Mouse (Mus musculus) MEL-GATA-1-ER (cell line): ENCODE data around the gene A830031A19Rik.

Experiments used
- DNase-seq: peaks from one replicate; pipeline ENCODE4 v3.0.0-alpha.2; 2012; ENCODE audit warnings: low read depth; ENCODE audit errors: extremely low read depth

The A830031A19Rik gene

GRCm38 (mm10) chr11:24074634-24075104 is at the start of gene A830031A19Rik:
TSS of gene A830031A19Rik (minus strand) at chr11:24075054.
- DNase-seq = no peak

DNA sequence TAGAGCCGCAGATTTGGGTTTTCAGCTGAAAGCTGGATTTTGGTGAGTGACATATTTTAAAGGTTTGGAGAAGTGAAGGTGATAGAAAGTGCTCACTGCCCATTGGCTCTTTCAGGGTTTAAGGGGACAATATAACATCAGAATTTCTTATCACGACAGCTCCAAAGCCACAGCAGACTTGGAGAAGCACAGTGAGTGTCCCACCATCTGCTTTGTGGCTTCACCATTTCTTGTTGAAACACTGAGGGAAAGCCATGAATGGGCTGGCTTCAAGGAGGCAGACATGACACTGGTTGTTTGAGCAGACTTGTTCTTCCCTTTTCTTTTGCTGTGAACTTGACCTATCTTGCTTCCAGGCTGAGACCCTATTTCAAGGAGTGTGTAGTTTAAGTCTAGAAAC is 49.1 kb upstream of the A830031A19Rik start:
- no peak for DNase-seq

DNA sequence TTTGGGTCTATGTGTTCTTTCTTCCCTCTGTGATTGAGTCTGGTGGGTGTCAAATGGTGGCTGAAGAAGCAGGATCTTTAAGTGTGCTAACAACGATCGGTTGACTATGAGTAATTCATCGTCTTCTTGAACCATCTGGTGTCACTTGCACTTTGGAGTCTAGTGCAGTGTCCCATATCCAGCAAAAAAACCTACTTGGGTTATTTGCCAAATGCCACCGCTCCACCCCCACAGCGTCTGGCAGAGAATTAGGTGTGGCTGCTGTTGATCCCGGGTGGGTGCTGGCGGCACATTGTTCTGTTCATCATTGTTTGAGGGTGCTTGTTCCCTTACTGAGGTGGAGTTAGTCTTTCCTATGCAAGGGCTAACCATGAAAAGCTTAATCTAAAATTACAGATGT is 48.0 kb upstream of the A830031A19Rik start:
- no peak for DNase-seq

DNA sequence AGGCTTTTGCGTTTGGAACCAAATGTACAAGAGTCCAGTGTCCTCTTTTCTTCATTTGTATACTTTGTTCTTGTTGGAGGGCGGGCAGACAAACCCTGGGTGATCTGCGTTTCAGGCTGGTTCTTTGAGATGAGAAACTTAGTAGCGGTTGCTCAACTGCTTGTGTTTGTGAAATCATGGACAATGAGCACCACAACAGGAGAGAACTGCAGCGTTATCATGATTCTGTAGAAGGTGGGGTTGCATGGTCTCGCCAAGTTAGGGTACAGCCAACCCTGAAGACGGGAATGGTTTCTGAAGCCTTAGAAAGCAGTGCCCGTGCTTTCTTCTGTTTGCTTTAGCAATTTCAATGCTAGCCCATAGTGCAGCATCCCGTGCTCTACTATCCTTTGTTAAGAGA is 46.3 kb upstream of the A830031A19Rik start:
- DNase-seq = no peak

DNA sequence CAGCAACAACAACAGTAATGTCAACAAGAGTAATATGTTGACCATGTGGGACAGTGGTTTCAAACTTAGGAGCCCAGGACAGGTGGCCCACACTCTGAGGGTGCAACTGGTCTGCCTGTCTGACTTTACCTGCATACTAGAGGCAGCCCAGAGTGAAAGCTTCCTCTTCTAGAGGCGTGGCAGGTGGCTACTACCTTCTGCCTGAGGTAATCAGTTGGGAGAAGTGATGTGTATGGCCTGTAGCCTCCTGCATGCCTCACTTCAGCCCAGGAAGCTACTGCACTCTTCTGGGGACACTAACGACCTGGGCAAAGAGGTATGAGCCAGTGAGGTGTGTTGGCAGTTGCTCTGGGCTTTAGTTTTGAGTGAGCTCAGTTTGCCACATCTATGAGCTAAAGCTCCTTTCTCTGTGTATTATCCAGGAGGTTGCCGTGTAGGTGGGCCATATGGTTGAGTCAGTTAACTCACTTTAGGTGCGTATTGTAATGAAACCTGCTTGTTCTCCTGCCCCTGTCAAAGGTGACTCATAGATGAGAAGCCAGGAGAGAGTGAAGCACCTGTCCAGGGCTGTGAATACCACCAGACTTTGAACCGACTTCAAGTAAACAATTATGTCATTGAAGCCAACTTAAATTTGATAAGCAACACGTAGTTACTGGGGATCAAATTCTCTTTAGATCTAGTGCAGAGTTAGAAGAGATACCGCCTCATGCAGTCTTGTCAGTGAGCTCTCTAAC is 41.9 kb upstream of the A830031A19Rik start:
- DNase-seq = no peak

- no peak for DNase-seq
These were observed 41.2 kb upstream of the A830031A19Rik start for GRCm38 (mm10) chr11:24116041-24116440.

- DNase-seq = no peak
These were observed 40.3 kb upstream of the A830031A19Rik start for GRCm38 (mm10) chr11:24115017-24115752.

DNA sequence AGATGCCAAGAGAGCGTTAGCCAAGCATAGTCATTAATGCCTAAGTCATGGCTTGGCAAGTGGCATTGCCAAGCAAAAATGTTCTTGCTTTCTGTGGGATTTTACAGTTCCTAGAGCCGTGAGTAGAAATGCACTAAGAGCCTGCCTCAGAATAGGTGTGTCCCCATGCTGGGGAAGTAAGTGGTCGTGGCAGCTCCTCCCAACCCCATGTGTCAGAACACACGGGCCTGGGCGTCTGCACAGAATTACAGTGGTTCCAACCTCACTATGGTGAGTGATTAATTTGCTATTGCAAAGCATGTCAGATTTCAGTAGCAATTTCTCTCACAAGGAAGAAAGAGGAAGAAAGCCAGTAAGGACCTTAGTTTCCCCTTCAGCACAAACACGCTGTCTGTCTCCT is 36.9 kb upstream of the A830031A19Rik start:
- DNase-seq = no peak

- no peak for DNase-seq
These were observed 35.3 kb upstream of the A830031A19Rik start for GRCm38 (mm10) chr11:24110113-24110512.

DNA sequence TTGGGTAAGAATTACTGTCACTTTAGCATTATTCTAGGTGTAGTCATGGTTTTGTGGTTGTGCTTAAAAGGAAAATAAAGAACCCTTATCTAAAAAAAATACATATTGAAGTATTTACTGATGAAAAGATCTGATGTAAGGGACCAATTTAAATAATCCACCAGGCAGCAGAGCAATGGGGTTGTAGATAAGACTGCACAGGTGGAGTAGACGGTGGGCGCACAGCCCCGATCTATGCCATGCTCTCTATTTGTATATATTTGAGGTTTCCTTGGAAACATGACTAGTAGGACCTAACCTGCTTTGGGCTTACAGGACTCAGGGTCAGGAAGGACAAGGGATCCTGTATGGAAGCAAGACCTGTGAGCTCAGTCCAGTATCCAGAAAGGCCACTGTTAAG is 34.5 kb upstream of the A830031A19Rik start:
- no peak for DNase-seq

DNA sequence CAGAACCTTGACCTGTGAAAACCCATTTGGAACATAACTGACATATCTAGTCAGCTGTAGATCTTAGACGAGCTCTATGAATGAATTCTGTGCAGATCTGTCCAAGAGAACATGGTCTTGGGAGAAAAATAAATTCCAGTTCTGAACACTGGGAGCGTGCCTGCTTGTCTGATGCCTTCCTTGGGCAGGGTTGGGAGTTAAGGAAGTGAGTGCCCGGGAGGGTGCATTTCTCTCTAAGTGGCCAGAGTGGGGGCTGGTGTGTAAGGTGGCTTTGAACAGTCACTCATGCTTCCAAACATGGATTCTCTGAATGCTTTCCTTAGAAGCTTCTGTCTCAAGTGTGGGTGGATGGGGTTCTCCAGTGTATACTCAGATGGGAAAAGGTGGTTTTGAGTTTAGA is 34.1 kb upstream of the A830031A19Rik start:
- no peak for DNase-seq

- DNase-seq = no peak
These were observed 32.6 kb upstream of the A830031A19Rik start for GRCm38 (mm10) chr11:24107414-24107813.

DNA sequence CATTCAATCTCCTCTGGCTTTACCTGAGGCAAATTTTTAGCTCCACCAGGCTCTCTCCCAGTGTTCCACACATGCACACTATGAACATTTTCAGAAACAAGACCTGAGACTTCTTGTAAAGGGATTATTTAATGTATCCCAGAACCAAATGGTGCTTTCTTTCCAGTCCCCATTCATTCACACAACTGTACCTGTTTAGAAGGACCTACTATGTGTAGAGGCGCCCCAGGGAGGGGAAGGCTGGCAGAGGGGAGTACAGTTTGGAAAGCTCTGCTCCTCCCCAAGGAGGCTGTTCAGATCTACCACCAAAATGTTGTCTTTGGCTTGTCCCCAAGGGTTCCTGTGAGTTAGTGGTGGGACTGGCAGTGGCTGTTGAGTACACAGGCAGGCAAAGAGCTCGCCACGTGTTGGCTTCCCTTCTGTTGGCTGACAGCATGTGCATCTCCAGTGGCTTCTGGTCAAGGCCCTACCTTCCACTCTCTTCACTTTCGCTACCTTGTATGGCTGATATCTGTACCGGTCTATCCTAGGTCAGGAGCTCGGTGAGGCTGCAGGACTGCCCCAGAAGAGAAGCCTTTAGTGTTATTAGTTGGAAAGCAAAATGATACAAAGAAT is 28.4 kb upstream of the A830031A19Rik start:
- DNase-seq = no peak

- no peak for DNase-seq
These were observed 27.5 kb upstream of the A830031A19Rik start for GRCm38 (mm10) chr11:24102372-24102771.

GRCm38 (mm10) chr11:24101625-24102024 is 26.8 kb upstream of the A830031A19Rik start:
- DNase-seq = no peak

- DNase-seq = no peak
These were observed 25.7 kb upstream of the A830031A19Rik start for GRCm38 (mm10) chr11:24100449-24101070.

GRCm38 (mm10) chr11:24099886-24100293 is 25.0 kb upstream of the A830031A19Rik start:
- DNase-seq = no peak

- no peak for DNase-seq
These were observed 24.4 kb upstream of the A830031A19Rik start for GRCm38 (mm10) chr11:24099215-24099614.

DNA sequence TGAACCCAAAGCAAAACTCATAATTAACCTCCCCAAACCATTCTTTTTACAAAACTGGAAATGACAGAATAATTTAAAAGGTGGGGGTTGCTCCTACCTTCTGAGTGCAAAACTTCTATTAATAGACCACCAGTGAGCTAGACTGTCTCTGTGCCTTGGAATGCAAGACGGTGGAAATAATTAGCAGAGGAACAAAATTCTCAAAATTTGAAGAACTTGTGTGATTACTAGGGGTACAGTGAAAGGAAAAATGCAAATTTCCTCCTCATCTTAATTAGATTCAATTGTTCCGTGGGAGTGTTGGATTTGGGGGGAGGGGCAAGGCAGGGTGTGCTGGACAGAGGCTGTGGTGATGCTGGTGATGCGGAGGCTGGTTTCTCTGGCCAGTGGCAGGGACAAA is 23.8 kb upstream of the A830031A19Rik start:
- DNase-seq = no peak

- DNase-seq = no peak
These were observed 23.2 kb upstream of the A830031A19Rik start for GRCm38 (mm10) chr11:24098069-24098468.

DNA sequence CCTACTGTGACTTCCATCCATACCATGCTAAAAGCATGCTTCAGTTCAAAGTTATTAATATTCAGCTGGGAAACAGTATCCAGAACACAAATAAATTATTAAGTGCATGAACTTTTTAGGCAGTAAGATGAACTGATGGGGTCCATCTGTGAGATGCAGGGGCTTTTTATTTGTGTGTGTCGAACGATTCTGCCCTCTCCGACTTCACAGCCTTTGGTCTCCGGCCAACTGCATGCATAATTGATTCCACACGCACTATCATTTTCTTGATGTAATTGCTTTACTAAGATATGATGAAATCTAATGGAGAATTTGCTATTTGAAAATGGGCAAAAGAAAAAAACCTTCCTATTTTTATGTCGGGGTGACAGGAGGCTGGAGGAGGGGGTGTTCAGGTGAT is 22.2 kb upstream of the A830031A19Rik start:
- no peak for DNase-seq

GRCm38 (mm10) chr11:24096483-24096882 is 21.6 kb upstream of the A830031A19Rik start:
- DNase-seq = no peak
